Mouse (Mus musculus) left cerebral cortex, adult 9 months (tissue): ENCODE data around the gene Gramd4.
"Not testable (repeated sequence)": the region's sequence is repeated elsewhere in the genome, so short reads cannot be mapped to it uniquely, and the experiment has no call there.

Source experiments
- DNase-seq, 2 experiments: peaks; one replicate each; pipeline ENCODE4 v3.0.0; 2022; ENCODE audit warnings: low spot score in 2 of 2

The Gramd4 gene

DNA sequence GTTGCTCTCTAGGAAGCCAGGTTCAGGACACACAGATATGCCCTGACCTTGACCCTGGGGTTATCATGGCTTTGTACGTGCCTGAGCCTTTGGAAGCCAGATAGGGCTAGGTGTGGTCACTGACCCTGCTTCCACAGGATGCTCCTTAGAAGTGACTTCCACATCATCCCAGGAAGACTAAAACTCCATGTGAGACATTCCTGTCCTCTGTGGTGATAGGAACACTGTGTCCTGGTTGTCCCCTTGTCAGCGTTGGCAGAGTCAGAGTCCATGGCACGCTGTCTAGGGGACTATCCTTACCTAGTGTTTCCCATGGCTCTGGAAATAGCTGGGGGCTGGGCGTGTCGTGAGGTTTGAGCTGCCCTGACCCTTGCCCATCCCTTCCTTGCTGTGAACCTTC is 58.9 kb downstream of the Gramd4 start:
- no peak for DNase-seq

DNA sequence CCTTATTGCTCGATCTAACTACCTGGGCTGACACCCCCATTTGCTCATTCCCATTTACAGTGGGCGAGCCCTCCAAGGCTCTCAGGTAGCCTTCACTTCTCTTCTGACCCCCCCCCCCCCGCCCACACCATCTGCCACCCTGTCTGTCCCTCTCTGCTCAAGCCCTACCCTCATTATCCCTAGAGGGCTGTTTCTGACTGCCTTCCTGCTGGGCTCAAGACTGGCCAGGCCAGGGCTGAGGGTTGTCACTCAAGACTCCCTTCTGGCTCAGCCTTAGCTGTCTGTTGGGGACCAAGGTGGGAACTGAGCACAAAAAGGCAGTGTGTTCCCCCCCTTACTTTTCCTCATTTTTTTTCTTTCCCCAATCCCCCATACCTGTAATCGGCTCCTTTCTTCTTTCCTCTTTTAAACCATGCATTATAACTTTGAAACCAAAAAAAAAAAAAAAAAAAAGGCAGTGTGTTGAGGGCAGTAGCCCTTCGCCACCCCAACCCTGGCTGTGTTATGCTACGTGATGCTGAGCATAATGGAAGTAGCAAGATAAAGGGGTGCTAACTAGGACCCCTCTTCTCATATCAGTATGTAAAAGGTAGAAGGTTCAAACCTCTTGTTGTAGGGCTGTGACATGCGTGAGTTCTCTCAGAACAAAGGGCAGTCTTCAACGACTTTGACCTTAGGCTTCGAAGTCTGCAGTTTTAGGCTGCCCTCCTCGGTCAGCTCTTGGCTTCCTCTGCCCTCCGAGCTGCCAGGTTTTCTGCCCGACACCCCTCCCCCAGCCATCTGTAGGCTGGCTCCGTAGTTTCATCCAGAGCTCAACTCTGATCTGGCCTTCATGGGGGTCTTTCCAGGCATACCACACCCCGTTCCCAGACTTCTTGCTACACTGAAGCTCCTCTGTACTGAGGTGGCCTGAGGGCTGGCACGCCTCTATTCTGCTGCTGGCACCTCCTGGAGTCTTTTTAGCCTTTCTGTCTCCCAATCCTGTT is 59.9 kb downstream of the Gramd4 start:
- no peak for DNase-seq

- DNase-seq: no peak
Measured at GRCm38 (mm10) chr15:86119186-86119585, 61.7 kb downstream of the Gramd4 start.

- no peak for DNase-seq
Measured at GRCm38 (mm10) chr15:86122261-86122949, 64.9 kb downstream of the Gramd4 start.

GRCm38 (mm10) chr15:86123409-86123808 is 65.9 kb downstream of the Gramd4 start:
- no peak for DNase-seq

GRCm38 (mm10) chr15:86124359-86124758 is 66.9 kb downstream of the Gramd4 start:
- DNase-seq: peak in 1 of 2 experiments; percentile 75

DNA sequence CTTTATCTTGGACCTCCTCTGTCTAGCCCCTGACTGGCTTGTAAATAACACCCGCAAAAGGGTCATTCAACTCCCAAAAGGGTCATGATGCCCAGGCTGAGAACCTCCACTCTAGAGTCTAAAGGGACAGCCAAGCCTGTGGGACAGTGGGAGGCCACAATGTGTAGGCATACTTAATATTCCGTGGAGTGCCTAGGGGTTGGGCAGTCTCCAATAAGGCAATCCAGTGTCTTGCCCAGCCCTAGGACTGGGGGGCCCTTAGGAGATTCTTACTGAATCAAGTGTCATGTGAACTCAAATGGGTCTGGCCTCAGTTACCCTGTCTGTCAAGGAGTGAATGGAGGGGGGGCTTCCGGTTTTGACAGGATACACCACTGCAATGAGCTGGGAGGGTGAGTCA is 71.5 kb downstream of the Gramd4 start:
- DNase-seq: no peak

GRCm38 (mm10) chr15:86130657-86131056 is 73.2 kb downstream of the Gramd4 start:
- DNase-seq: no peak

DNA sequence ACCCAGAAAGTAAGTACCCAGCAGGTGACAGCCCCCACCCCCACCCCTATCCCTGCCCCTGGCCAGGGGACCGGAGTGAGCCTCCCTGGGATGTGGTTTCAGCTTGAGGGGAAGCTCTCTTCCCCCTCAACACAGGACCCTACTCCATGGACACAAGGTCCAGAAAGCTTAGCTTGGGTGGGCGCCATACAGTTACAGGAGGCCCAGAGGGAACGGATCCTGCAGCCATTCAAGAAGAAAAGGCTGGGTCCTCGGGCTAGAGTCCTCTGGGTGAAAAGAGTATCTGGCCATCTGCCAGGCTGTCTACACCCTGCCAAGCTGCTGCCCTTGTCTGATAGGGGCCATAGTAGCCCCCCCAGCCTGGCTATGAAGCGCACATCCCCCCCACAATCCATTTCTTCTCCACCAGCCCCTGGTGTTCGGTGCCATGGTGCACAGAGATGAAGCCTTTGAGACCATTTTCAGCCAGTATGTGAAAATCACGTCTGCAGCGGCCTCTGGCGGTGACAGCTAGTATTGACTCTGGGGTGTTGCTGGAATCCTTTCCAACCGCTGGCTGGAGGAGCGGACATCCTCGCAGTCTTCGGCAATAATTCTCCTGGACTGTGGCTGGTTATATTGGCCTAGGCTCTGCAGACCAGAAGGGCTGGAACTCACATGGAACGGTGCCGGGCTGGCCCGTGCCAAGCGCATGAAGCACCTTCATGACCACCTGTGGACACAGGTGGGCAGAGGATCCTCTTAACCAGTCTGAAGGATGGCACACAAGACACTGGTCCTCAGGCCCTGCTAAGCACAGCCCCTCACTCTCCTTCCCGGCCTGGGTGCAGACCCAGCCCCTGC is 77.7 kb downstream of the Gramd4 start:
- peak; percentile 61 to 89 for DNase-seq

- peak in 1 of 2 experiments; percentile 42 for DNase-seq
Measured at GRCm38 (mm10) chr15:86137638-86138037, 80.1 kb downstream of the Gramd4 start.

DNA sequence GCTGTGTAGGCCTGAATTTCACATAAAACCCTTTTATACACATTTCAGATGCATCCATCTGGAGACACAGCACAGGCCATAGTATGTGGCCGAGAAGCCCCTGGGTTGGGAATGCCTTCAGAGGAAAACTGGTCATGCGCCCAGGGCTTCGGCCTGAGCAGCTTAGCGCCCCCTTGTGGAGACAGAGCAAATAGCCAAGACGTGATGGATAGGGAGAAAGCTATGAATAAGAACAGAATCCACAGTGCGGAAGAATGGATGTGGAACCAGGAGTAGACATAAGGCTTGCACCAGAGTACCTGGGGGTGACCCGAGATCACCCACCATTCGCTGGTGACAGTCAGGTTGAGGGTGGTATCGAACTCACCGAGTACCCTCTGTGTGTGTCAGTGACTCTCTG is 82.8 kb downstream of the Gramd4 start:
- DNase-seq: peak in 1 of 2 experiments; percentile 56

GRCm38 (mm10) chr15:86144577-86144976 is 87.1 kb downstream of the Gramd4 start:
- no peak for DNase-seq

DNA sequence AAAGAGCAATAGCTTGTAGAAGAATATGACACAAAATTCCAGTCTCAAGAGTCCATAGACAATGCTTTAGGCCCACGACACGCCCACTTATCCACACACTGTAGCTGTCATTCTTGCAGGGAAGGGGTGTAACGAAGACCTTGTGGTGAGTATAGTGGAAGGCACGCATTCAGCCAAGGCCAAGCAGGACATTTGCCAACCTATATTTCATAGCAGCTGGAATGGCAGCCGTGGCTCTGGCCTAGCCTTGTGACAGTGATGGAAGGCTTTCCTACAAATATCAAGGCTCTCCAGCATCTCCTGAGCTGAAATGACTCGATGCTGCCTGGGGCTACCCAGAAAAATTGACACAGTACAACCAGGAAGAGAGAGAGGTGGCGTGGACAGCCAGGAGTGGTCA is 87.6 kb downstream of the Gramd4 start:
- DNase-seq: no peak

- DNase-seq: no peak
Measured at GRCm38 (mm10) chr15:86146922-86147321, 89.4 kb downstream of the Gramd4 start.

DNA sequence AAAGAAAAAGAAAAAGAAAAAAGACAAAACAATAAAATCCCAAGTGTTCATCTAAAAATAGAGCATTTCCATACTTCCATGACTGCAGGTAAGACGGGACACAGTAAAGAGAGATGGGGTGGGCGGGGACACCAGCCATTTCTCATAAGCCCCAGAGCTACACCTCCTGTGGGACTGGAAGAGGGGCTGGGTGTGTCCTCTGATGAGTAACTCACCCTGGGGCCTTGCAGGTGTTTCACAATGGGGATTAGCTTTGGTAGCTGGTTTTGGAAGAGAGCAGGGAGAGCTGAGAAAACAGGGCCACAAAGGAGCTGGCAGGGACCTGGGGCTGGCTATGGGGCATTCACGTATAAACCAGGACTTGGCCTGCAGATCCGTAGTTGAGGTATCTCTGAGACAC is 93.1 kb downstream of the Gramd4 start:
- no peak for DNase-seq

GRCm38 (mm10) chr15:86153481-86153960 is 96.0 kb downstream of the Gramd4 start:
- DNase-seq: no peak

GRCm38 (mm10) chr15:86156492-86156891 is 99.0 kb downstream of the Gramd4 start:
- no peak for DNase-seq

DNA sequence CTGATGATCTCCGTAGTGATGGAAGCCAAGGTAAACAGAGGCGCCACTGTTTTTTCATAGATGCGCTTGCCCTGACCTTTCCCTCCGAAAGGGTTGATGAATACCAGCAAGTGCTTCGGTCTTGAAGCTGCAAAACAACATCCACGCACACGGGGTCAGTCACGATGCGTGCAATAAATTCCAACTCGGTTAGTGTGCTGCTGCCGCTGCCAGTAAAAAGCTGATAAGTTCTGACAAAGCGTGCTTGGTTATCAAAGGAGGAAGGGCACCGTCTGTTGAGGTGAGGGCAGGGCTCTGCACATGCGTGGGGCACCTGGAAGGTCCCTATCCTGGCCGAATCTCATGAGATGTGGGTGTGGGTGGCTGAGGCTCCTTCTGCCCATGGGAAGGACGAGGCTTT is 101.6 kb downstream of the Gramd4 start:
- no peak for DNase-seq

GRCm38 (mm10) chr15:86159719-86160118 is 102.2 kb downstream of the Gramd4 start:
- DNase-seq: no peak

- no peak for DNase-seq
Measured at GRCm38 (mm10) chr15:86160906-86161305, 103.4 kb downstream of the Gramd4 start.

DNA sequence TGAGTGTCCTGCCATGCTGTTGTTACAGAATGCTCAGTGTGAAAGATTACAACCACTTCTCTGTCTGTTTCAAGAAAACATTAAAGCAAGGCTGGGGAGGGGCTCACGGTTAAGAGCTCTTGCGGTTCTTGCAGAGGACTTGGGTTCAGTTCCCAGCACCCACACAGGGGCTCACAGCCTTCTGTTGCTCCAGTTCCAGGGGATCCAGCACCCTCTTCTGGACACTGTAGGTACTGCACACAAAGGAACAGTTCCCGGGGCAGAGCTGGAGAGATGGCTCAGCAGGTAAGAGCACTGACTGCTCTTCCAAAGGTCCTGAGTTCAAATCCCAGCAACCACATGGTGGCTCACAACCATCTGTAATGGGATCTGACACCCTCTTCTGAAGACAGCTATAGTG is 104.3 kb downstream of the Gramd4 start:
- DNase-seq: not testable (repeated sequence)
